Mouse (Mus musculus) ovary, postnatal 14 days (tissue): Measurements from ENCODE around the gene Ntn1.

Source experiments
- DNase-seq: peaks from one replicate; pipeline ENCODE4 v3.0.0; 2022; ENCODE audit warnings: low spot score

The Ntn1 gene

DNA sequence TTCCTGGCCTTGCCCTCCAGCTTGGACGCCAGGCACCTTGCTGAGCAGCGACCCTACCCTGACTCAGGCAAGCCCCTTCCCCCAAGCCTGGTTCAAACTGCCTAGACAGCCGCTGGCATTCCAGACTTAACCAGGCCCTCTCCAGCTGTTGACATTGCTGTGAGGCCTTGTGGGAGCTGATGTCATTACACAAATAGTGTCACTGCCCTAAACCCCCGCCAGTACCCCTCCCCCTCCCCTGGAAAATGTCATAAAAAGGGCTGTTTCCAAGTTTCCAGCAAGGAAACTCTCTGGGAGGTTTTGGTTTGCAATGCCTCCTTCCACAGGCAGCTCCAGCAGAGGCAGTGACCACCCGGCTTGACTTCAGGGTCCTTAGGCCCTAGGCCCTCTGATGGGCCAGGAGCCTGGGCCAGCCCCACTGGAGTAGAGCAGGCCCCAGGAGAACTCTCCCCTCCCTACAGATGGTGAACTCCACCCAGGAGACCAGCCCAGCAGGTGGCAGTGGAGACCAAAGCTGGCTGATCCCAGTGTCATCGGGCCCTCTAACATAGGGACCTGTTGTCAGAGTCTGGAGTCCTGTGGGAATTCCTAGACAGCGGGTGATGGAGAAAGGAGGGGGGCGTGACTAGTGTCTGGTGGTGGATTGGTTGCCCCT, 188.6 kb downstream of the Ntn1 start:
- DNase-seq, result peak; percentile 41

DNA sequence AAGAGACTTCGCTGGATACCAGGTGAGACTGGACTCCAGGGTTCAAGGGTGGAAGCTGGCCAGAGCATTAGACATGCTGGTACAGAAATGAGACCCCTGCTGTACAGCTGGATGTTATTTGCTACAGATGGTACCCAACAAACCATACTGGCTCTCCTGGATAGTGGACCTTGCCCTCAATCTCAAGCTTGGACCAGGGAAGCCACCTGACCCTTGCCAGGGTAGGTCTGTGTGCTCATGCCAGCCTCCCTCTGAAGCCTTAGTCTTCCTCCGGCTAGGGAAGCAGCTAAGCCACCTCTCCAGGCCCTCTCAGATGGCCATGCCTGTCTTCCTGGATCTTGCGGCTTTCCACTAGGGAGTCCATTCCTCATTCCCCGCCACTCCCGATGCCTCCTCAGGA, 189.9 kb downstream of the Ntn1 start:
- DNase-seq, result no peak

DNA sequence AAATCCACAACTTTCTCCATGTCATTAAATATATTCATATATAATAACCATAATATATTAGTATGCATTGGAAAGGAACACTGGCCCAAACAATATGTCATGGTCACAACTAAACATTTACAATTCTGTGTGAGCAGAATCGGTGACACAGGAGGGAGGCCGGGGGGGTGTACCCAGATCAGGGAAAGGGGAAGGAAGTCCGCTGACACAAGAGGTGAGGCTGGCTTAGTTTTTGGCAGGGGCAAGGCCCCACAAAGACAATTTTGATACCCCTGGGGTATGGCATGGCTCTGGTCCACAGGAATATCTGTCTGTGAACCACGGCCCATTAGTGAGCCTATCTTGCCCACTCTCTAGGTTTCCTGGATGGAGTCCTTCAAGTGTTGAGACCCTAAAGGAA, 191.1 kb downstream of the Ntn1 start:
- no peak for DNase-seq

DNA sequence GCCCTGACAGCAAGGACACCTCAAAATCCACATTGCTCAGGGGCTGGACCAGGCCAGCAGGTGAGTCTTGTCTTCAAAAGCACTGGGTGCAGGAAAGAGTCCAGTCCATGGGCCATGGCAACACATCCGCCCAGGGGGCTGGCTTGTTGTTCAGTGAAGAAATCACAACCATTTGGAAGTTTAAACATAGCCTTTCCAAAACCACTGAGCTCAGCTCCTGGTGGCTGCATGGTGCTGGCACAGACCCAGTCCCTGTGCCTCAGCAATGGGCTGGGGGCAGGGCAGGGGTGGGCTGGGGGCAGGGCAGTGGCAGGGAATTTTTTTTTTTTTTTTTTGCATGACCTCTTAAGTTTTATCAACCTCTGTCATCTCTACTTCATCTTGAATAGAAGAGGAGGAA, 192.0 kb downstream of the Ntn1 start:
- DNase-seq, result no peak

DNA sequence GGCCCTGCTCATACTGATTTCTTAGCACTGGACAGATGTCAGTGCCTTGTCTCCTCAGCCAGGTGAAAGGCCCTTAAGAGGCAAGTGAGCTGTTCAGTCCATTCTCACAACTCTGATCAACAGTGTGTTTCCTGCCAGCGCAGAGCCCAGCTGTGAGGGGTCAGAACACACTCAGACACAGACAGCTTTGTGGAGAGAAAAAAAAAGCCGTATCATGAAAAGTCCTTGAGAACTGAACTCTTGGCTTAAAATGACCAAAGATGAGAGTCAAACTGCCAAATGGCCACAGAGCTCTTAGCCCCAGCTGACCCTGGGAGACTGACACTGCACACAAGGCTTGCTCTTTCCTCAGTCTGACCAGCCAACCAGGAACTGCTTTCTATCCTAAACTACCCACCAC, 192.6 kb downstream of the Ntn1 start:
- no peak for DNase-seq

DNA sequence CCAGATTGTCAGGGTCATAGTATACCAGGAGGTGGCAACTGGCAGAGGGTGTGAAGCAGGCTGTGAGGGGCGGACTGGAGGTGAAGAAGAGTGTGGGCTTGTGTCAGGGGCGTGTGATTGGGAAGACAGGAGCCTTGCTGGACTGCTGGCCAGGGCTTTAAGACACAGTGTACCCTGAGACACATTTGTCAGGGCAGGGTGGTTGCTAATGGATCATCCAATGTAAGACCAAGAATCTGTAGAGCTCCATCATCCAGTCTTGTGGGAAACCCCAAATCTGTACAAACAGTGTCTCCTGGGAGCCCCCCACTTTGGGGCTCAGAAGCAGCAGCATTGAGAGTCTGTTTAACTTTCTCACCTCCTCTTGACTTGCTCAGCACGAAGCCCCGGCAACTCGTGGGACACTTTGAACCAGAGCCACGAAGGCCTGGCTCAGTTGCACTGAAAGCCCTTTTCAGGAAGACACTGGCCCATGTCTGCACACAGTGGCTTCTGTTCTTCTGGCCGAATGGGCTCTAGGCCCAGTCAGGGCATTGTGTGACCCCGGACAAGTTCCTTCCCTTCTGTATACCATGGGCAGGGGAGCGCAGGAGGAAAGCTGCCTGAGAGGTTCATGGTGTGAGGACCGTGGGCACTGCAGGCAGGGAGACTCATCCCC, 194.9 kb downstream of the Ntn1 start:
- DNase-seq, result no peak

DNA sequence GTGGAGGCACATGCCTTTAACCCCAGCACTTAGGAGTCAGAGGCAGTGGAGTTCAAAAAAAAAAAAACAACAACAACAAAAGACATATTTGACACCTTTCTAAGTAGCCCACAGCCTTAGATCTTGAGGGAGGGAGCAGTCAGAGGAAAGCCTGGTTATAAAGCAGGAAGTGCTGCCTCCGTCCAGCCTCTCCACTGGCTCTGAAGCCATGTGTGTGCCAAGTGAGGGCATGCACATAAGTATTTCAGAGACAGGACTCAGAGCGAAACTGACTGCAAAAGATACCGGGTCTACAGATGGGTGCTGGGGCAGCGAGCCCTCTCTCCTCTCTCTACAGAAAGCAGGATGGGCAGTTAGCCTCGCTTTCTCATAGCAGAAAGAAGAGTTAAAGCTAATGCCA, 196.2 kb downstream of the Ntn1 start:
- no peak for DNase-seq

DNA sequence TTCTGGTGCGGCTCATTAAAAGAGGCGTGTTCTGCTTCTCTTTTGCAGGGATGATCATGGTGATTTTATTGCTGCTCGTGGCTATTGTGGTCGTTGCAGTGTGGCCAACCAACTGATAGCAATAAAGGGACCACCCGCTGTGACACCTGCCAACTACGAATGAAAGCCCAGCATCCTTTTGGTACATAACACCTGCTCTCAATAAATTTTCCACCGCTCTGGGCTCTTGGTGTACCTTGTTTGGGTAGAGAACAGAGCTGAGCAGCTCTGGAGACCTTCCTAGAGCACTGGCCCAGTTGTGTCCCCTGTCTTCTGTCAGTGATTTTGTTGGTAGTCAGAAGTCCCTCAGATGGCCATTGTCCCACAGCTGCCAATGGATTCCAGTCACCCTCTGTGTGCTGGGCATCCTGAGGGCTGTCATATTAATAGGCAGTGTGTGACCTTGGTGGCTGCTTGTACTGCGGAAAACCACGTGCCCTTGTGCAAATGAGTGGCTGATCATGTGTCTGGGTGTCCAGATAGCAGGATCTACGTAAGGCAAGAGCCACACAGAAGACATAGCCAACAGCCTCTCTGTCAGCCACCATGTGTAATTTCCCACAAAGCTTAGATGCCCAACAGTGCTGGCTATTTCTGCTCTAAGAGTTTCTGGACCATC, 196.8 kb downstream of the Ntn1 start:
- DNase-seq, result no peak

DNA sequence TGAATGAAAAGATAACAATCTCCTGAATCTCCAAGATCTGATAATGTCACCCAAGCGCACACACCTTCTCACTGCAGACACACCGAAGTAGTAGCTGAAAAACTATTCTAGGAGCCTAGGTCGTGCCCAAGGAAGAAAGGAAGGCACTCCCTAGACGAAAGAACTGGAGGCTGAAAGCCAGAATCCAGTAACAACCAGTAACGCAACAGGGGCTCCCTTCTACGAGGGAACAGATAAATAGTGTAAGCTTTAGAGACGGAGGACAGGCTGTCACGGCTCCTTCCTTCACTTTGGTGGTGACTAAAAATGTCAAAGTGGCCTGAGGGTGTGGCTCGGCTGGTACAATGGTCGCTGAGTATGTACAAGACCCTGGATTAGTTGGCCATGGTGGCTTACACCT, 198.1 kb downstream of the Ntn1 start:
- DNase-seq, result no peak

DNA sequence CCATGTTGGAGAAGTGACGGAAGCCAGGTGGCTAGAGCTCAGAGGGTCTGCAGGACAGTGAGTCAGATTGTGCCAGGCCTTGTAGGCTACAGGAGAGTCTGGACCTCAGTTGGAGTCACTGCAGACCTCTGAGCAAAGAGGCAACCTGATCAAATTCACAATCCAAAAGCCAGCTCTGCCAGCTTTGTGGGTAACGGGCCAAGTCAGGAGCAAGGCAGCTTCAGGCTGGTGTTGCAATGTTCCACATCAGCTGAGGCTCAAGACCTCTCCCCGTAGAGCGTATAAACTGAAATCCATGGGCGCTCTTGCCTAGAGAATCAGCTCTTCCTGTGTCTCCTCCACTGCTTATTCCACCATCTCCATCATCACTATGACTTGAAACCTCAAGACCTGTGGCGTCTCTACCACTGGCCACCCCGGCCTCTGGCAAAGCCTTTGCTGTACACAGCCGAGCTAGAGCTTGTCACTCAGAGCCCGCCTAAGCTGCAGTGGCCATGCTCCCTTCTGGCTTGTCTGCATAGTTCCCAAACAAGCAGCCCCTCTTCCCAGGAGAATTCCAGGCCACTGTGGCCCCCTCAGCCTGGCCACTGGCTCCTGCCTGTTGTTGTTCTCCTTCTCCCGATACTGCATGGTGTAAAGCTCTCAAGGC, 198.7 kb downstream of the Ntn1 start:
- DNase-seq, result no peak

DNA sequence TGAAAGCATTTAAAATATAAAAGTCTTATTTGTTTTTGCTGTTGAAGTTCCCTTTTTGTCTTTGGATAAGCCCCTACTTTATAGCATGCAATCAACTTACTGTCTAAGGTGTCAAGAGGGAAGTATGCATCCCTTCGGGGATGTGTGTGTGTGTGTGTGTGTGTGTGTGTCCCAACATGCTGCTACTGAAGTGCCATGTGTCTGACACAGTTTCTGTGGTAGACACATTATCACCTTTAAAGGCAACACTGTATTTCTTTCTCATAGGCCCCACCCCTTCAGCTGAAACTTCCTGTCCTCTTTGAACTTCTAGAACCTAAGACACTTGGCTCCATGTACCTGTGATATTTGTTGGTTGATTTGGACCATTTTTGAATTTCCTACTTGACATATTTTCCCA, 199.6 kb downstream of the Ntn1 start:
- DNase-seq, result no peak

DNA sequence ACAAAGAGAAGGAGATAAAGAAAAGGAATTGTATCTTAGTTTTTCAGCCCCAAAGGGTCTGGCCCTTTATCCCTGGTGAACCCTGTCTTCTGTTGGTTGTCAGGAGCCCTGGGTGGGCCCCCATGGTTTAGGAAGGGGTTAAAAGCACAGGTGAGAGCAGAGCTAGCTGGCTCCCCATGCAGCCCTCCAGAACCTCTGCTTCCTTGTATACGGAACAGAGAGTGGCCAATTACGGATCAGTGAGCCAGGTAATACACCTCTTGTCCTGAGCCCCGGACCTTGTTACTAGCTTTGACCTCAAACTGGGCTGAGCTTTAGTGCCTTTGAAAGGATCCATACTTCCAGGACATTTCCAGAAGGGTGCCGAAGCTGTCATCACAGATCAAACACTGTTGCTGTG, 200.1 kb downstream of the Ntn1 start:
- no peak for DNase-seq

DNA sequence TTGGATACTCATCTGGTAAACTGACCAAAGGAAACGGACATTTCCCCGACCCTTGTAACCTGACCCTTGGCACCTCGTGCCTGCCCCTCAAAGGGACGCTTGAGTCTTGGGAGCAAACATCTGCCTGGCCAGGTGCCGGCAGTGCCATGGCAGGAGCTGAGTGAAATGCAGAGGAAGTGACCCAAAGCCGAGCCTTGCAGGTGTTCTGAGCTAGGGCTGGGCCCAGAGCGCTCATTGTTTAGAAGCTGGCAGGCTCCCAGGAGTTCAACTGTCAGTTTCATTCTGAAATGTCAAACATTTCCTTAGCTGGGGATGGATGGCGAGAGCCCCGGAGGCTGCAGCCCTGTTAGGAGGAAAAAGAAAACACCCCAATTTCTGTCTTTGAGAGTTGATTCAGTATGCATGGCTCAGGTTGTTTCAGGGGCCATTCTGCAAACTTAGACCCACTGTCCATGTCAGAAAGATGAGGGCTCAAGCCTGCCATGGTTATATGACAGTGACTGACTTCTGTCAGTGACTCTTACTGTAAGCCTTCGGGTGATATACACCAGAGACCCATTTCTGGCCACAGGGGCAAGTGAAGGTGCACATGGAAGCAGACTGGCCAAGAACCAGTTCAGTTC, 200.7 kb downstream of the Ntn1 start:
- DNase-seq, result no peak

DNA sequence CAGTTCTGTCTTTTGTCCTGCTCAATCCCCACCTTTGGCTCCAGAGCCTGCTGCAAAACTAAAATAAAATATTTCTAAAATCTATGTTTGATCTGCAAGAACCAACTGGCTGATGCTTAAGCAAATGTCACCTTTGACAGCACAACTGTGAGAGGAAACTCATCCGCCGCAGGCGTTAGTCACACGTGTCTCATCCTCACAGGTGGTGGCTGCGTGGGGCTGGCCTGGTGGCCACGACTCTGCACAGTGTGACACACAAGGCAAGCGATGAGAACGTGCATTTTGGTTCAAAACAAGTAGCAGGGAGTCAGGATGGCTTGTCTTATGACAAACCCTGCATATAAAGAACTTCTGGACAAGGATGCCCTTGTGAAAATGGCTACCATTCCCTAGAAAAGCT, 201.5 kb downstream of the Ntn1 start:
- no peak for DNase-seq

DNA sequence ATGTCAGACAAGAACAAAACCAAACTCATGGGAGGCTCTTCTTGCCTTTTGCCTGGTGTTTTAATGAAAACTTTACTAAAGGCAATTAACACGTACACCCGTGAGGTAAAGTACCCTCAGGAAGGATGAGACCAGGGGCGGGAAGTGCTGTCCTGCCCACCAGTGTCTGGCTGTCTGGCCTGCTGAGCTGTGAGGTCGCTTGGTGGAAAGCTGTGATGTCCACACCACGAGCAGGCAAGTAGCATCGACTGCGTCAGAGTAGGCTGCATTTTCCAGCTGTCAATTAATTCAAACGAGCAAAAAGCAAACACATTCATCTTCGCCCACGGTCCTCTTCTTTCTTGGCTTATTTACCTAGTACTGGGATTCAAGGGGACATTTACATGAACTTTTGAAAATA, 201.9 kb downstream of the Ntn1 start:
- DNase-seq, result no peak

DNA sequence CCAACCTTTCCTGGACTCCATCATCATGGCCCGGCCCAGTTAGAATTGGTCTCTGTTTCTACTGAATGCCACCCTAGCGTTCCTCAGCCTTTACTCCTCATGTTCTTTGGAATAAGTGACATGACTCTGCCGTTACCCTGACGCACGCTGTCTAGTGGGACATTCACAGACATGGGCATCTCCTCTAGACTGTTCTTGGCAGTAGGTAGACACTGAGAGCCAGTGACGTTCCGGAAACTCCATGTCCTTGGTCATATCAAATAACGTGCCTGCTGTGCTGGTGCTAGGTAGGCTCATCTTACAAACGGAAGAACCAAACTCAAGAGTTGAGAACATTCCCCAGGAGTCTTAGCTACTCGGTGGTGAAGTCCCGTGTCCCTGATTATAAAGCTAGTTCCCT, 203.2 kb downstream of the Ntn1 start:
- no peak for DNase-seq

DNA sequence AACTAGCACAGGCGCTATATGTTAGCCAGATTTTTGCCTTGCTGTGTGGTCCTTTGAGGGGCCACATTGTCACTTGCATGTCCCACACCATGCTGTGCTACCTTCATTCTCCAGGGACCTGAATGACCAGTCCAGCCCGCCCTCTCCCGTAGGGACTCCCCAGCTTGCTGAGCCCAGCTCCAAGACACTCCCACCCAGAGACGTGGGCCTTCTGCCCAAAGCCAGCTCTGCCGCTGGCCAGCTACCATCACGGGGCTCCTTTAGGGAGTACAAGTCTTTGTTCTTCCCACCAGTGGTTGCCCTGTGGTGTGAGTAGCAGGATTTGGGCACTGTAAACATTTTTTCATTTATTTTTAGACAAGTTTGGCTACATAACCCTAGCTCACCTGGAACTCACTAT, 204.1 kb downstream of the Ntn1 start:
- DNase-seq, result no peak

DNA sequence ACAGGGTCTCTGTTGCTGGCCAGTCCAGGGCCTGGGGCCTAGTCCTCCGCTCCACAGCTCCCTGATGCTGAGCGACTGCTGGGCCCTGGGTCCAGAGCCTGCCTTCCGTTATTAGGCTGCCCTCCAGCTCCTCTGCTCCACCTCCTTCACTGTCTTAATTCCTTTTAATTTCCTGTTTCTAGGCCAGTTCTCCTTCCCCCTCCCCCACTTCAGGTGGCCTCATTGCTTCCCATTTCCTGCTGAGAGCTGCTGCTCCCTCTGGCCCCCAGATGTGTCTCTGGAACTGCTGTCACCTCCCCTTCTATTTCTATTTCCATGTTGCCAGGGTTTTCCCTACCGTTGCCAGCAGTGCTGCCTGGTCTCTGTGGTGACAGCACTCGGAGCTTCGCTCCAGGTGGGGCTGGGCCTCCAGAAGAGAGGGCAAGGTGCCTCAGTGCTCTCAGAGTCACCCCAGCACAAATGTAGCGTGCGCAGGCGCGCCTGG, 204.9 kb downstream of the Ntn1 start:
- no peak for DNase-seq

DNA sequence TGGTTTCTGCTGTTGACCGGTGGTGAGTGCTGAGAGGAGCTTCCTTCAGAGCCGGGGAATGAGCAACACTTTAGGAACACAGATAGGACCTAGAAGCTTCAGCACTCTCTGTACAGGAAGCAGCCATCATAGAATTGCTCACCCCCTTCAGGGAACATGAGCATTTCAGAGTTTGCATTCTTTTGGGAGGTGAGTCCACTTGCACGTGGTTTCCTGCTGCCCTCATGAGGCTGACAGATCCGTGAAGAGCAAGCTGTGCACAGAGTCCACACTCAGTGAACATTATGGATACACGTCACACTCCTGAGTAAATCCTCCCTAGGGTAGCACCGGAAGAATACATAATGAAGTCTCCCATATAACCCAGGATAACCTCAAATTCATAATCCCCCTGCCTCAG, 205.5 kb downstream of the Ntn1 start:
- no peak for DNase-seq

DNA sequence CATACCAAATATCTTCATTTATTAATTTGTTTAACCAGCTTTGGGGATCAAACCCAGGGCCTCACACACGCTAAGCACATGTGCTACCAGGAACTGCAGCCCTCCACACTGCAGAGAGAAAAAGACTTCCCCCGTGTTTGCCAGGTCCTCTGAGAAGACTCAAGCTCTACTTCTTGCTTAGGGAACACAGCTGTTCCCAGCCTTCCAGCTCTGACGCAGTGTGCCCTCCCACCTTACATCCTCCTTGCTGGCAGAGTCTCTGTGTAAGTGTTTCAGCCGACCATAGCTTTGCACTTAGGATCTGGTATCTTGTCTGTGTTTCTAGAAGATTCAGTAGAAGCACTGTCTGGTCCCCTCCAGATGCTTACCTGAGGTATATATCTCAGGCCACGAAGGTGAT, 209.8 kb downstream of the Ntn1 start:
- no peak for DNase-seq

DNA sequence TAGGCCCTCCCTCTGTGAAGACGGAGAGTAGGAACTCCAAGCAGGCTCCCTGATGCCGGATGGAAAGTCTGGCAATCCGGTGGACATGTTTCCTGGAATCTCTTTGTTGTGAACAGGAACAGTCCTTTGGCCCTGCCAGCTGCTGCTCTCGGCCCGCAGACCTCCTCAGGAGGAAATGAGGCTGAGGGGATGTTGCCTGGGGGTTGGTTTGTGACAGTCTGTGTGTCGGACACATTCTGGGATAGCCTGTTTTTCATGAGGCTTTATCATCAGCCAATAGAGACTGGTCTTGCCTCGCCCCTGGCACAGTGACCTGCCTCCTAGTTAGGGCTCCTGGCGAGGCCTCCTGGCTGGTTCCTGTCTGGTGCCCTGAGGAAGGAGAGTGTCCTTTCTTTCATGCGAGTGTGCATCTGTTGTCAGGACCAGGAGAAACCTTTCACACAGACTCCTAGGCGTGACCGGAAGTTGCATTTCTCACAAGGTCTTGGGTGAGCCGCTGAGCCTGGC, 211.9 kb downstream of the Ntn1 start:
- DNase-seq, result no peak

DNA sequence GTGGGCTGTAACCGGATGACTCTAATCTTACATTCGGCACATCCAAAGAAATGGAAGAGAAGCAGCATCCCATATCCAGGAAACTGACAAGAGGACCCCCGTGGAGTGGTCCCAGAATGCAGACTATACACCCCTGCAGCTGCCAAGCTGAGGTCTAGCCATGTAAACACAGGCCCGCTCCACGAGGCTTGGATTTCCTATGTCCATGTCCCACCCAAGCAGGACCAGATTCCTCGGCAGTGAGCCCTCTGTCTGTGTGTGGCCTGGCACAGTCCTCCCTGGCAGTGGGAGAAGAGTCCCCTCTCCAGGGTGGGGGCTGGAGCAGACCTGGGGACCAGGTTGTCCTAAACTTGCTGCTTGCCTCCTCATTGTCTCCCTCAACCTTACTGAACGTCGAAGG, 213.4 kb downstream of the Ntn1 start:
- no peak for DNase-seq
